Mouse (Mus musculus) heart, postnatal 4 days (tissue): ENCODE data around the gene Htr1f. TPM values are rescaled to one million over a fixed set of nuclear protein-coding genes. Genes with fewer than 3 reads are reported as not detected.

Source experiments
- DNase-seq: peaks from one replicate; pipeline ENCODE4 v3.0.0; 2021
- total RNA-seq, 2 experiments: library from RNA; stranded (reverse); gene quantifications; 2 replicates each; pipeline ENCODE4 v1.2.3; 2021

Gene Htr1f
- total RNA-seq, 2 experiments from 2014 or later, result not detected

DNA sequence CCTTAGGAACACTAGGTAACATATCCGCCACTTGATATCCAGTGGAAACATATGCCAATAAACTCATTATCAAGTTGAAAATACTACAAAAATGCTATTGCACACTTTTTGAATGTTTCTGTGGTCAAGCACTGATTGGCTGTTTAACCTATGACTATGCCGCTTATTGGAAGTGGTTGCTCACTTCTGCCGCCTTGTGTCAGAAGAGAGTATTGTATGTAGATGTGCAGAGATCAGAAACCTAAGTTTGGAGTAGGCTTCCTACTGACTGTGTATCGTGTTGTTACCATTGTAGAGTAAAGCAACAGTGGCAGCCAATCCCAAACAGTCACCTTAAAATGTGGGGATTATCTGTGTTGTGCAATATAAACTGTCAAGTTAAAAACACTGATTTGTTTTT lies 144.0 kb downstream of the Htr1f start:
- no peak for DNase-seq

GRCm38 (mm10) chr16:64941646-64942195 lies 163.9 kb downstream of the Htr1f start:
- no peak for DNase-seq

DNA sequence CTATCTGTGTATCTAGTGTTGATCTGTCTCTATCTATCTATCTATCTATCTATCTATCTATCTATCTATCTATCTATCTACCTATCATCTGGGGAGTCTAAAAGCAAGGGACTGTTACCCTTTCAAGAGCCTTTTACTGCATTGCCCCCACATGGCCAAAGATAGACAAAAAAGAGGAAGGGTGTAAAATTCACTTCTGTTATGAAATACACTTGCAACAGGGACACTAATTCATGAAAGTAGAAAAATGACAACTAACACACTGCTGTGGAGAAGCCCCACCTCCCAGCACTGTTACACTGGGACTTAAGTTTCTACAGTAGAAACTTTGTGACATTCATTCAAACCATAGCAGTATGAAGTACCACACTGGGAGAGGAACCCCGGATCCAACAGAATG lies 170.9 kb downstream of the Htr1f start:
- DNase-seq, result no peak

DNA sequence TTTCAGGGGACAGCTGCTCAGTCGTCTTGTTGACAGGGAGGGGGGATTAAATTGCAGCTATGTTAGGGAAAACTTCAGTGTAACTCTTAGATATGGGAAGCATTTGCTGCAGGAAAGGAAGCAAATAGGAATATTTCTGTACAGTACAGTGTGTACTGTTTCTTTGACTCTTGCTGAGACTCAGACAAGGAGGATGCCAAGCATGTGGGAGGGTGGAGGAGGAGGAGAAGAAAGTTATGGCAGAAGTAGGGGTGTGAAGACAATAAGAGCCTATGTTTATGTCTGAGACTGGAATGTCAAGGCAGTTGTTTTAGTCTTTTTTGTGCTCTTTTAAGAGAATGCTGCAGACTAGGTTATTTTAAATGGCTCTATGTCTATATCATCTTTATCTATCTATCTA lies 171.6 kb downstream of the Htr1f start:
- DNase-seq, result no peak

- DNase-seq, result no peak
Observed at GRCm38 (mm10) chr16:64923500-64923899, 182.2 kb downstream of the Htr1f start.

DNA sequence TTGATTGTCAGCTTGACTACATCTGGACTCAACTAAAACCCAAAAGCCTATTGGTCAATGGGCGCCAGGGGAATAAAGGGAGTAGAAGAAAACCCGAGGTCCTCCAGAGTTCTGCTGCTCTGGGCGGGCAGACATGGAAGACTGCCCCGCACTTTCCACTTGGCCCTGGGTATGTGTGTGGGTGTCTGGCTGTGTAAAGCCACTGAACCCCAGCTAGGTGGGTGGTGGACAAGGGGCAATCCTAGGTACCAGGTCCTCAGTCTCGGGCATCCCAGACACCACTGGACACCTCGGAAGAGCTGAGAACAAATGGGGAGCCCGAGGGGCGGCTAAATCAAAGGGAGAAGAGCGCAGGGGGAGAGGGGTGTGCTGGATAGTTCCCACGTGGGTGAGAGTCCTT lies 196.9 kb downstream of the Htr1f start:
- no peak for DNase-seq

DNA sequence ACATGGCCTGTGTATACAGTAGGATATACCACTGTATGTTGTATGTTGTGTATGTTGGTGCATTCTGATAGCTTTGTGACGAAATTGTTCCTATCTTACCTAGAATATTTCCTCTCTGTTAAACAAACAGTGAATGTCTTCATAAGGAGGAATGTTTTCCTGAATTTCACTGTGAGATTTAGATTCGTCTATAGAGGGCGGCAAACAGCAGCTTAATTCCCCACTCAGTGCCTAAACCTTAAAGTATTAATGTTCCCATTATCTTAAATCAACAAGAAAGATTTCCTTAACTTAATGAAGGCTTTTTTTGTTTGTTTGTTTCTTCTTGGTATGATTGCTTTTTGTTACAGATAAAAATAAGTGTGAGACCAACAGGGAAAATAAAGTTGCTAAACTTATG lies 198.5 kb downstream of the Htr1f start:
- DNase-seq, result no peak

- no peak for DNase-seq
Observed at GRCm38 (mm10) chr16:64903328-64903727, 202.3 kb downstream of the Htr1f start.

GRCm38 (mm10) chr16:64899084-64899483 lies 206.6 kb downstream of the Htr1f start:
- peak; percentile 21 for DNase-seq

DNA sequence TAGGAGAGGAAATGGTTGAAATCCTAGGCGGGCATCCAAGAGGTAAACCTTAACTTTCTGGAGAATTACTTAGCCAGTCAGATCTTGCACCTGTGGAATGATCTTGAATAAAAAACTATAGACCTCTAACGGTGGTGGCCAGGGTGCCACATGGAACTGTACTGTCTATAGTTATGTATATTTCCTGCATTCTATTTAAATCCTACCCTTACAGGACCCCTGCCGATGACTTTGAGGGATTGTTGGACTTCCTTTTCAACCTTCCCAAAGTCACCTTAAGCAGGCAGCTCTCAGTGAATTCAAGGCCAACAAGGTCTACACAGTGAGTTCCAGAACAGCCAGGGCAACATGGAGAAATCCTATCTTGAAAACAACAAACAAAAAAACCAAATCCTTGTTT lies 216.2 kb downstream of the Htr1f start:
- no peak for DNase-seq

GRCm38 (mm10) chr16:64885547-64885946 lies 220.1 kb downstream of the Htr1f start:
- DNase-seq, result no peak

DNA sequence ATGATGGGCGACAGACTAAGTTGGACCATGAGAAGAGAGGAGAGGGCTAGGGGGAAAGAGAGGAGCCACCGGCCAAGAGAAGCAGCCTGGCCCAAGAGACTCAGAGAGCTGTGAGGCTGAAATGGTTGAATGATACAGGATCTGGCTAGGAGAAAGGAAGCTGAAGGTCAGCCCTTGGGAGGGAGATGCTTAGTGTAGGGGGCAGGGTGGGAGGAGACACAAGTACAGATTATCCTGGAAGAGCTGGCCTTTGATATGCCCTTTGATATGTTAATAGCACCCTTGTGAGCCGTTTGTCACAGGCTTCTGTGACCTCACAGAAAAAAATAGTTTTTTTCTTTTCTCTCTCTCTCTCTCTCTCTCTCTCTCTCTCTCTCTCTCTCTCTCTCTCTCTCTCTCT lies 220.5 kb downstream of the Htr1f start:
- DNase-seq, result no peak

DNA sequence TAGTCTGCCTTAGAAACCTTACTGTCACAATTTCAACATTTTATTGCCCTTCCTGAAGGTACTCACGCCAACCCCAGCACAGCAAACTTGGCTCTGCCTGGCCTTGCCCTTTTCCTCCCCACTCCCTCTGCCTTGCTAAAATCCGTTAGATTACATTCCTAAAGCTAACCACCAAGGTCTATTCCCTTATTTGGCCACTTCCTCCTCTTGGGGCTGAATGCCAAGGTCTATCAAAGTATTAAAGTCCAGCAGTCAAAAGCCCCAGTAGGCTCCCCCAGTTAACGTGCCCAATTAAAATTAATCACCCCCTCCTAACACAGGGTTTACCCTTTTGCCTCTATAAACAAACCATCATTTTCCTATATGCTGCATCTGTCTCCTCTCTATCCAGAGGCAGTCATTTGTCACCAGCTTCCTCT lies 221.2 kb downstream of the Htr1f start:
- DNase-seq, result peak; percentile 6

DNA sequence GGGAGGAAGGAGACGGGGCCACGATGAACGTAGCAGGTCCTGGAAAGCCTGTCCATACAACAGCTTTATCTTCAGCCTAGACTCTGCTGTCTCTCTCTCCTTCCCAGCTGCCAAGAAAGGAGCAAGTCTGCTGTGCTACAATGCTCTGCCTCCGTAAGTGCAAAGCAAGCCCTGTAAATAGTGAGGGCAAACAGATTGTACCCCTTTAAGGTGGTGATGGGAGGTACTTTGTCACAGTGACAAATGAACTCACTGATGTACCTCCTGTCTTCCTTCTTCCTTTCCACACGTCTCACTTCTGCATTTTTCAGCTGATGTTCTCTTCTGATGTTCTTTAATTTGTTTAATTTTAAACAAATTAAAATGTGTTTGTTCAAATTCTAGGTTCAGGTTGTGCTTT lies 221.8 kb downstream of the Htr1f start:
- no peak for DNase-seq

DNA sequence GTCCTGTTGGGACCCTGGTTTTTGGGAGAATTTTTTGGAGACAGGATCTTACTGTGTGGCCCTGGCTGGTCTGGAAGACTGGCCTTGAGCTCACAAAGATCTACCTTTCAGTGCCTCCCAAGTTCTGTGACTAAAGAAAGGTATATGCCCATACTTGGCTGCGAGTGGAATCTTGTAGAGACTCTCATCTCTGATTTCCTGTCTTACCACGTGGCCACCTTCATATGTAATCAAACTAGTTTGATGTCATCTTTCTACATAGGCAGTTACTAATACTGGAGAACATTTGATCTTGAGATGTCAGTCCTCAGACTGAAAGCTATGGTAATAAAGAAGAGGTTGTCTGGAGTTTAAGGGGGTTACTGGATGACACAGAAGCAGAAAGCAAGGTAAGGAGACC lies 224.2 kb downstream of the Htr1f start:
- no peak for DNase-seq

DNA sequence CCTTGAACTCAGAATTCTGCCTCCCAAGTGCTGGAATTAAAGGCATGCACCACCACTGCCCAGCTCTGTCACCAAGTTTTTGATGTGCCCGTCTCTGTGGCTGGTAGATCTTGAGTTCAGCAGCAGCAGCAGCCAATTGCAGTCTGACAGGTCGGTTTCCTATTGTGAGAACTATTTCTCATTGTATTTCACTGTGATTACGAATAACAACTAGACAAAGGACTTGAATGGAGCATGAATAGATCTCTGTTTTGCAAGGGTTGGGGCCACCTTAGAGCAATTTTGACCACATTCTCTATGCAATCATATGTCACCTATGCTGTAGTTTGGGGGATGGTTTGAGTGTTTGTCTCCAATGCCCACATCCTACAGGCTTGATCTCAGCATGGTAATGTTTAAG lies 224.7 kb downstream of the Htr1f start:
- no peak for DNase-seq

DNA sequence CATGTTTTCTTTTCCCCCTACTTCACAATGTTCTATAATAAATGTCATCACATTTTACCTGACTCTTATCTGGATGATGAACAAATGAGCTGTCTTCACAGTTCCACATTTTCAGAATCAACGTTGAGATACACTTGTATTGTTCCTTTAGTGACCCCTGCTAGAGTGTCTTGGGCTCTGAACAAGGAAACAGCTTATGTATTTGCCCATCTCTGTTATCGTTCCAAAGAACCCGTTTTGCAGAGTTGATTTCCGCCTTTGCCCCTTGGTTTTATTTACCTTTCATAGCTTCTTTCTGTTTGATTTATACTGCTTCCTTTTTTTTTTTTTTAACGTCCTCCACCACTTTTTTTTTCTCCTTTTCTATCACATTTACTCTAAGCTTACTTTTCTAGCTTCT lies 225.9 kb downstream of the Htr1f start:
- DNase-seq, result no peak

DNA sequence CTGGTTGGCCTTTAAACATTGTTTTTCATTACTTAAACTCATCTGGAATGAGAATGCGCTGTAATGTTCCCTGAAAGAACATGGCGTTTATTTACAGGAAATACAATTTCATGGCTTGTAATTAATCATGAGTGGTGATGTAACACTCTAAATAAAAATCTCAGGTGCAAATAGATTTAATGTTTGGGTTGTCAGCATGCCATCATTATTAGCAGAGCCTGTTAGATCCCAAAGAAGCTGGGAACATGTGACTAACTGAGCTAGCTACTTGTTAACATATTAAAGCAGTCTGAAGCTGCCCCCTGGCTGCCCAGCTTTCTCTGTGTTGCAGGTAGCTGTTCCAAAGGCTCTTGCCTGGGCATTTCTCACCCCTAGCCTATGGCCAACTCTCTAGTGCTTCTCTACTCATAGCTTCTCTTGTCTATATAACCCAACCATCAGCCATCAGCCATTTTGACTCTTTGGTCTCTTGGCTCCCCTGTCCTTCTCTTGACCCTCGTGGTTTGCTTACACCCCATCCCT lies 227.0 kb downstream of the Htr1f start:
- DNase-seq, result no peak

GRCm38 (mm10) chr16:64877314-64877713 lies 228.3 kb downstream of the Htr1f start:
- no peak for DNase-seq

DNA sequence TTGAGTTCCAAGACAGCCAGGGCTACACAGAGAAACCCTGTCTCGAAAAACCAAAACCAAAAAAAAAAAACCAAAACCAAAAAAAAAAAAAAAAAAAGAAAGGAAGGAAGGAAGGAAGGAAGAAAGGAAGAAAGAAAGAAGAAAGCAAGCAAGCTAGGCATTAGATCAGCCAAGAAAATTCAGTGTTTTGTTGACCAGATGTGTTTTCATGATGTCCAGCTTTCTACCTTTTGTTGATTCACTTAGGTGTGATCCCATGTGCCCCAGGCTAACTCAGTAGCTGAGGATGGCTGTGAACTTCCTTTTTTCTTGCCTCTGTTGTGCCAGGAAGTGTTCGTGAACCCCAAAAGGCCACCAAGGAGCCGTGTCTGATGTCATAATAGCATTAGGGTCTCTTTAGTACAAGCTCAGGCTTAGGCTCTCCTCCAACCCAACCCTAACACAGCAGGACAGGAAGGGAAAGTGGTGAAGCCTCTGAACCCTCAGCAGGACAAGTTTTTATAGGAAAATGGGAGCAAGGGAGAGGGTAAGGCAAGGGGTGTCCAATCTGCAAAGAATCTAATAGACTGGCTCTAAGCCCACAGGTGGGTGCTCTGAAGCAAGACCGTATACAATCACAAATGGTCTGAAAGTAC lies 228.9 kb downstream of the Htr1f start:
- DNase-seq, result no peak

DNA sequence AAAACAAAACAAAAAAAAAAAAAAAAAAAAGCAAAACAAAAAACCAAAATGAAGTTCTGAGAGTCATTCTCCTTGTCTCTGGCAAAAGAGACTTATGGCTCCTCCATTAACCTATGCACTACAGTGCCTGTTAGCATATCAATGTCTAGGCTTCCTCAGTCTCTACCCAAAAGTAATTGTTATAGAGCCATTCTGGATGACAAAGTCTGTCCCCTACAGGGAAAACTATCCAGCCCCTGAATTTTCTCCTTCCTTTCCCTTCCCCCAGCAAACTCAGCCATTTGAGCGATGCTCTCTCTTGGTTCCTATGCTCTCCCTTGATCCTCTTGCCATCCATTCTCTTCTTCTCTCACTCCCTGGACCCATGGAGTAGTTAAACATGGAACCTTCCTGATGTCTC lies 229.8 kb downstream of the Htr1f start:
- DNase-seq, result no peak

GRCm38 (mm10) chr16:64875384-64875783 lies 230.3 kb downstream of the Htr1f start:
- DNase-seq, result no peak
